In the genomic region with DNA sequence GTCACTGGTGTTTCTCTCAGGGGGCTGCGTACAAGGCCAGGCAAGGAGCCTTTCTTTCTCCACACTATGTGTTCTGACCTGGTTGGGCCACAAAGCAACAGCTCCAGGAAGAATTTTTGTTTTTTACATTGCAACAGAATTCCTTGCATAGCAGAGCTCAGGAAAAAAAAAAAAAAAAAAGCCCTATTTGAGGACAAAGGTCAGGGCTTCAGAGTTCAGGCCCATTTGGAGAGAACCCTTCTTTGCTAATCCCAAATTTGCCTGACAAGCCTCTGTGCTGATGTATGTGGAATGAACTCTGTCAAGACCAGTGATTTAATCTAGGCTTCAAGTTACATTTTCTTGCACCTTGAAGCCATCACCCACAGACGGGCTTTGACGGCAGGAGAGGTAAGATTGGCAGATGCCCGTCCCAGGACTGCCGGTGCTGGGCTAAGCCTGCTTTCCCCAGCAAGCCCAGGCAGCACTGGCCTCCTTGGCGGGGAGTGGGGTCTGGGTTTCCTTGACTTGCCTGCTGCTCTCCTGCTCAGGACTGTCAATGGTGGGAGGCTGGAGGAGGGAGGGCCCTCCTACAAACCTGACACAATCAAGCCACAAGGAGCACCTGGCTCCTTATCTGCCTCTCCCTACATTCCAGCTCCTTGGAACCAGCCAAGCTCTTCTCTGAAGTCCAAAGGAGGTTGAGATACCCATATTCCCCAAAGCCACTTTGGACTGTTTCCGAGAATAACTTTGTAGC, we compare ENCODE assay signal across 15 mouse cellular contexts. TPM values are rescaled to one million over a fixed set of nuclear protein-coding genes. Genes with fewer than 3 reads are reported as not detected.
DNase-seq lines count a peak whose midpoint lies in the region; ATAC-seq and TF ChIP-seq lines count a peak whose summit lies in the region.
"Had no signal": no experiment of that assay in that cellular context is flagged by ENCODE, and none has a peak within 500 bp of the region (broad histone marks: within the 10 kb centered on the region; RNA-seq: fewer than 3 reads in every experiment).

No protein-coding gene starts in this region.

- no peak for DNase-seq in heart, postnatal 14 days
- no peak for DNase-seq in lung, embryonic 14.5 days
- no peak for DNase-seq in lung, postnatal 10 days
- DNase-seq in yolk sac, embryonic 10.5 days (ENCODE audit: low spot score) = peak; percentile 72
- DNase-seq in embryo, embryonic 10 days (ENCODE audit: low spot score) = no peak
- DNase-seq in cerebellum, postnatal 4 days (ENCODE audit: low spot score in 2 of 2) = no peak
- DNase-seq: cerebellum, adult 2 months; right cerebral cortex, postnatal 4 days had no signal

- no peak overlapping the region for H3K4me3 ChIP-seq in heart, embryonic 13.5 days
- H3K4me3 ChIP-seq in lung, embryonic 14.5 days (ENCODE audit: low read depth, low read length) = no peak overlapping the region
- no peak overlapping the region for H3K4me3 ChIP-seq in limb, embryonic 15.5 days
- H3K4me3 ChIP-seq: embryonic facial prominence, embryonic 12.5 days; left cerebral cortex, adult 2 months had no signal

- H3K27me3 ChIP-seq in heart, embryonic 13.5 days (replicated peaks) = no peaks in the 10 kb centered on the region
- no peaks in the 10 kb centered on the region for H3K27me3 ChIP-seq in lung, embryonic 14.5 days (ENCODE audit: insufficient read depth, low read length)
- no peaks in the 10 kb centered on the region for H3K27me3 ChIP-seq in limb, embryonic 15.5 days
- H3K27me3 ChIP-seq: embryonic facial prominence, embryonic 12.5 days had no signal

- WGBS in heart, embryonic 13.5 days = 38% methylated on average over 7 of the region's 7 CpGs
- WGBS in lung, embryonic 14.5 days = 42% methylated on average over 7 of the region's 7 CpGs
- WGBS in limb, embryonic 15.5 days = 43% methylated on average over 7 of the region's 7 CpGs

- peak overlapping the region; percentile 13; the same call in 1 of the 2 replicates for H3K4me2 ChIP-seq in heart, embryonic 13.5 days
- H3K4me2 ChIP-seq in lung, embryonic 14.5 days = no peak overlapping the region
- no peak overlapping the region for H3K4me2 ChIP-seq in limb, embryonic 15.5 days
- H3K4me2 ChIP-seq: embryonic facial prominence, embryonic 12.5 days had no signal

- H3K27ac ChIP-seq in heart, embryonic 13.5 days (replicated peaks) = peak overlapping the region; percentile 87
- H3K27ac ChIP-seq in lung, embryonic 14.5 days (ENCODE audit: low read depth) = peak overlapping the region; percentile 42; the same call in 1 of the 2 replicates
- H3K27ac ChIP-seq in limb, embryonic 15.5 days = peak overlapping the region; percentile 34
- H3K27ac ChIP-seq: embryonic facial prominence, embryonic 12.5 days; left cerebral cortex, adult 2 months had no signal

- H3K36me3 ChIP-seq in heart, embryonic 13.5 days = no peaks in the 10 kb centered on the region
- no peaks in the 10 kb centered on the region for H3K36me3 ChIP-seq in lung, embryonic 14.5 days (ENCODE audit: insufficient read depth)
- H3K36me3 ChIP-seq in limb, embryonic 15.5 days = no peaks in the 10 kb centered on the region
- H3K36me3 ChIP-seq: embryonic facial prominence, embryonic 12.5 days had no signal

- H3K9ac ChIP-seq in heart, embryonic 13.5 days = peak overlapping the region; percentile 56; the same call in 1 of the 2 replicates
- no peak overlapping the region for H3K9ac ChIP-seq in lung, embryonic 14.5 days
- no peak overlapping the region for H3K9ac ChIP-seq in limb, embryonic 15.5 days
- H3K9ac ChIP-seq: embryonic facial prominence, embryonic 12.5 days had no signal

- no peak for ATAC-seq in heart, embryonic 13.5 days (ENCODE audit: extremely low read depth, insufficient number of reproducible peaks, low FRiP score, low TSS enrichment)
- ATAC-seq in lung, embryonic 14.5 days (ENCODE audit: insufficient read depth) = peak; percentile 13; the same call in 1 of the 2 replicates
- ATAC-seq in limb, embryonic 15.5 days (ENCODE audit: insufficient number of reproducible peaks, low FRiP score, low TSS enrichment, low read depth) = no peak

- peaks cover 35% of the 10 kb centered on the region for H3K4me1 ChIP-seq in heart, embryonic 13.5 days
- 0 out of 2 replicates have a peak, but pooled peaks cover 4% of the 10 kb centered on the region for H3K4me1 ChIP-seq in lung, embryonic 14.5 days (ENCODE audit: insufficient read depth)
- peaks cover 6% of the 10 kb centered on the region; the same call in 1 of the 2 replicates for H3K4me1 ChIP-seq in limb, embryonic 15.5 days

- no peak for TF ChIP-seq CTCF in lung, embryonic 14.5 days (IDR thresholded peaks at IDR 0.05; ENCODE audit: low read depth)

- intact Hi-C loops in heart, postnatal 14 days (cut with DNase I) = no loop called here

- H3K9me3 ChIP-seq in heart, embryonic 13.5 days = no peaks in the 10 kb centered on the region
- H3K9me3 ChIP-seq in lung, embryonic 14.5 days (ENCODE audit: low read depth, low read length) = no peaks in the 10 kb centered on the region
- no peaks in the 10 kb centered on the region for H3K9me3 ChIP-seq in limb, embryonic 15.5 days
- H3K9me3 ChIP-seq: embryonic facial prominence, embryonic 12.5 days had no signal

RNA-seq across cellular contexts. Expression of gene Scgb1a1, which starts 40.4 kb away (rescaled TPM):
- polyA plus RNA-seq in heart, embryonic 13.5 days (2015; fragmentation: Nextera tagmentation; extraction: Ambion mirVana) = not detected in 2 replicates
- 100 to 1,000 TPM in 1 of 2 experiments, not detected in 1; 233 TPM for total RNA-seq in heart, postnatal 14 days (2021)
- not detected in 2 replicates for polyA plus RNA-seq in lung, embryonic 14.5 days (2014; fragmentation: Nextera tagmentation; extraction: Ambion mirVana)
- polyA plus RNA-seq in limb, embryonic 15.5 days (2015; fragmentation: Nextera tagmentation; extraction: Ambion mirVana) = 0.98 and 1.2 TPM in 2 replicates
- total RNA-seq: adrenal gland, postnatal 4 days; hematopoietic stem cell, adult 5-6 weeks; left cerebral cortex, adult 2 months; monocyte, adult 5-6 weeks had no signal
- polyA plus RNA-seq: cerebellum, adult 2 months; embryonic facial prominence, embryonic 12.5 days had no signal

RNA-seq across cellular contexts. Expression of gene Ahnak, which starts 58.3 kb away (rescaled TPM):
- polyA plus RNA-seq in heart, embryonic 13.5 days (2015; fragmentation: Nextera tagmentation; extraction: Ambion mirVana) = 22.8 TPM in 2 replicates
- 100 to 1,000 TPM; 288 to 310 TPM for total RNA-seq in heart, postnatal 14 days (2021)
- 14.9 and 15.8 TPM in 2 replicates for polyA plus RNA-seq in lung, embryonic 14.5 days (2014; fragmentation: Nextera tagmentation; extraction: Ambion mirVana)
- polyA plus RNA-seq in limb, embryonic 15.5 days (2015; fragmentation: Nextera tagmentation; extraction: Ambion mirVana) = 96.4 and 104 TPM in 2 replicates

Comparison
In these comparisons a context has a peak if more than half of its experiments do, and no peak if none do; other contexts are left out.
1. H3K27ac ChIP-seq: peak in every context shown above with its lines; median percentile 87 in heart, embryonic 13.5 days; 42 in lung, embryonic 14.5 days; 34 in limb, embryonic 15.5 days.